Mouse (Mus musculus) spleen, adult 2 months (tissue): ENCODE results near the gene Htatip2. TPM values are rescaled to one million over a fixed set of nuclear protein-coding genes. Genes with fewer than 3 reads are reported as not detected.

Experiments used
- DNase-seq, 2 experiments: peaks; one replicate each; pipeline versions ENCODE4 v3.0.0 to v3.0.0-alpha.2; 2012 to 2021; ENCODE audit warnings: low spot score in 2 of 2, low read depth in 1 of 2
- H3K27ac ChIP-seq: fragments of 200-500 bp; 2 replicates; pipeline ENCODE4 v1.5.1; 2012; ENCODE audit warnings: low read length, inconsistent platforms; ENCODE audit not compliant: insufficient read depth
- H3K27me3 ChIP-seq: fragments of 200-500 bp; 2 replicates; pipeline ENCODE4 v1.6.1; 2012; ENCODE audit warnings: mild to moderate bottlenecking, moderate library complexity, low read length, inconsistent platforms; ENCODE audit not compliant: control insufficient read depth, insufficient read depth
- H3K36me3 ChIP-seq: fragments of 200-500 bp; 2 replicates; pipeline ENCODE4 v1.6.1; 2012; ENCODE audit warnings: mild to moderate bottlenecking, low read length, inconsistent platforms; ENCODE audit not compliant: control insufficient read depth, insufficient read depth
- H3K4me1 ChIP-seq: fragments of 200-500 bp; 2 replicates; pipeline ENCODE4 v1.6.1; 2011; ENCODE audit warnings: inconsistent platforms; ENCODE audit not compliant: control insufficient read depth, insufficient read depth, insufficient read length
- H3K4me3 ChIP-seq: fragments of 200-500 bp; 2 replicates; pipeline ENCODE4 v1.5.1; 2011; ENCODE audit warnings: mild to moderate bottlenecking, inconsistent platforms; ENCODE audit not compliant: insufficient read depth, insufficient read length; ENCODE audit errors: extremely low read depth
- CTCF ChIP-seq: fragments of 200-500 bp; IDR thresholded peaks from 2 replicates; pipeline ENCODE4 v1.5.1; 2011; ENCODE audit warnings: mild to moderate bottlenecking, inconsistent platforms; ENCODE audit not compliant: insufficient read depth, insufficient read length, insufficient replicate concordance; ENCODE audit errors: extremely low read depth
- POLR2A ChIP-seq: fragments of 200-500 bp; IDR thresholded peaks from 2 replicates; pipeline ENCODE4 v1.6.1; 2011; ENCODE audit warnings: low read depth, low read length, inconsistent platforms
- WGBS: fragments of 180-500 bp; shearing (Covaris S2); methylation state at CpG from one replicate; pipeline ENCODE4 v1.1.7; 2018; 5-methylcytosine and 5-hydroxymethylcytosine counted together
- polyA plus RNA-seq: library from polyadenylated mRNA; depleted of rRNA; stranded (reverse); fragments of >200 nt; gene quantifications from 2 replicates; pipeline ENCODE4 v1.2.3, GENCODE M21; 2012

Gene Htatip2
- polyA plus RNA-seq, 1 experiment = 6.4 TPM

- H3K36me3 ChIP-seq = peaks cover 25% of the 10 kb centered on the region
- H3K4me1 ChIP-seq = no peaks in the 10 kb centered on the region
- H3K27me3 ChIP-seq = no peaks in the 10 kb centered on the region
- DNase-seq = no peak
- WGBS = 75% methylated on average over 5 of the region's 5 CpGs
- TF ChIP-seq POLR2A = no peak
- TF ChIP-seq CTCF = no peak
- no peak overlapping the region for H3K4me3 ChIP-seq
- H3K27ac ChIP-seq = no peak overlapping the region
Measured at GRCm38 (mm10) chr7:49804638-49805165, 45.8 kb downstream of the Htatip2 start.

GRCm38 (mm10) chr7:49805618-49806017 lies 46.7 kb downstream of the Htatip2 start:
- 80% methylated on average over 3 of the region's 3 CpGs for whole genome bisulfite sequencing
- no peak overlapping the region for H3K27ac ChIP-seq
- no peak for DNase-seq
- TF ChIP-seq CTCF = no peak
- no peaks in the 10 kb centered on the region for H3K27me3 ChIP-seq
- H3K4me3 ChIP-seq = no peak overlapping the region
- no peaks in the 10 kb centered on the region for H3K4me1 ChIP-seq
- H3K36me3 ChIP-seq = peaks cover 25% of the 10 kb centered on the region

- no peak overlapping the region for H3K4me3 ChIP-seq
- H3K36me3 ChIP-seq = peaks cover 22% of the 10 kb centered on the region
- WGBS = 75% methylated on average over 9 of the region's 9 CpGs
- H3K27me3 ChIP-seq = no peaks in the 10 kb centered on the region
- H3K27ac ChIP-seq = no peak overlapping the region
- H3K4me1 ChIP-seq = no peaks in the 10 kb centered on the region
- TF ChIP-seq CTCF (no peak), POLR2A (no peak)
- DNase-seq = no peak
Measured at GRCm38 (mm10) chr7:49807093-49807682, 48.3 kb downstream of the Htatip2 start.

GRCm38 (mm10) chr7:49807846-49808622 lies 49.1 kb downstream of the Htatip2 start:
- WGBS = 94% methylated on average over 17 of the region's 17 CpGs
- Histone ChIP-seq H3K27ac (no peak overlapping the region), H3K36me3 (peaks cover 18% of the 10 kb centered on the region), H3K27me3 (no peaks in the 10 kb centered on the region), H3K4me3 (no peak overlapping the region), H3K4me1 (no peaks in the 10 kb centered on the region)
- TF ChIP-seq POLR2A (no peak), CTCF (no peak)
- no peak for DNase-seq

GRCm38 (mm10) chr7:49809100-49809499 lies 50.2 kb downstream of the Htatip2 start:
- H3K27ac ChIP-seq = no peak overlapping the region
- no peak for DNase-seq
- H3K36me3 ChIP-seq = peaks cover 17% of the 10 kb centered on the region
- no peaks in the 10 kb centered on the region for H3K27me3 ChIP-seq
- no peaks in the 10 kb centered on the region for H3K4me1 ChIP-seq
- WGBS = 94% methylated on average over 6 of the region's 6 CpGs
- no peak for TF ChIP-seq POLR2A
- no peak for TF ChIP-seq CTCF
- no peak overlapping the region for H3K4me3 ChIP-seq

GRCm38 (mm10) chr7:49809562-49809961 lies 50.6 kb downstream of the Htatip2 start:
- H3K36me3 ChIP-seq = peaks cover 17% of the 10 kb centered on the region
- H3K27ac ChIP-seq = no peak overlapping the region
- TF ChIP-seq CTCF (no peak), POLR2A (no peak)
- WGBS = 90% methylated on average over 3 of the region's 3 CpGs
- no peaks in the 10 kb centered on the region for H3K4me1 ChIP-seq
- H3K4me3 ChIP-seq = no peak overlapping the region
- DNase-seq = no peak
- no peaks in the 10 kb centered on the region for H3K27me3 ChIP-seq

- WGBS = 61% methylated on average over 4 of the region's 4 CpGs
- Histone ChIP-seq H3K36me3 (peaks cover 18% of the 10 kb centered on the region), H3K4me1 (no peaks in the 10 kb centered on the region), H3K27ac (no peak overlapping the region), H3K4me3 (no peak overlapping the region), H3K27me3 (no peaks in the 10 kb centered on the region)
- no peak for DNase-seq
- no peak for TF ChIP-seq CTCF
- TF ChIP-seq POLR2A = no peak
Measured at GRCm38 (mm10) chr7:49811346-49811745, 52.4 kb downstream of the Htatip2 start.
